Mouse (Mus musculus): ENCODE data around the gene Tedc2.

DNA sequence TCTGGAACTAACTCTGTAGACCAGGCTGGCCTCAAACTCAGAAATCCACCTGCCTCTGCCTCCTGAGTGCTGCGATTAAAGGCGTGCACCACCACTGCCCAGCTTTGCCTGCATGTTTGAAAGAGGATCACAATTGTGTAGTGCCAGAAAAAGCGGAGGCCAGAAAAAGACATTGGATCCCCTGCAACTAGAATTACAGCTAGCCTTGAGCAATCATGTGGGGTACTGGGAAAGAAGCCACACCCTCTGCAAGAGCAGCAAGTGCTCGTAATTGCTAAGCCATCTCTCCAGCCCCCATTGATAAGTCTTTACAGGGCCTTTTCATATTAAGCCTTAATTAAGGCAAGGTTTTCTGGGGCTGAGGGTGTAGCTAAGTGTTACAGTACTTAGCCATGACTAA is 29.2 kb downstream of the Tedc2 start:
- TF ChIP-seq KAT2A (IDR thresholded peaks at IDR 0.05; ENCODE audit: insufficient replicate concordance, low read length) (no peak), USF1 (IDR thresholded peaks at IDR 0.05; ENCODE audit: low read depth, low read length) (no peak), CTCF (conservative IDR thresholded peaks at IDR 0.05 in 1 of 2, IDR thresholded peaks at IDR 0.05 in 1 of 2; ENCODE audit: low read depth in 2 of 2, low read length in 2 of 2) (no peak), PAX5 (IDR thresholded peaks at IDR 0.05; ENCODE audit: low read length) (no peak), POLR2A (IDR thresholded peaks at IDR 0.05; ENCODE audit: low read depth, low read length) (no peak), IRF4 (IDR thresholded peaks at IDR 0.05; ENCODE audit: low read depth, low read length) (no peak), EP300 (IDR thresholded peaks at IDR 0.05; ENCODE audit: low read length) (no peak)

Measured in CH12.LX (cell line).